Mouse (Mus musculus): ENCODE results near the gene Hist4h4.
A peak's percentile ranks its signal among the peaks of the same experiment; 100 is the strongest.

Hist4h4 gene

GRCm38 (mm10) chr6:136781377-136781986 is 22.7 kb downstream of the Hist4h4 start, which contains the start of gene Gucy2c:
Gene Gucy2c (minus strand): TSS chr6:136781765.
- no peak for DNase-seq

GRCm38 (mm10) chr6:136776392-136776791 is 27.8 kb downstream of the Hist4h4 start:
- no peak for DNase-seq

- no peak for DNase-seq
Measured at GRCm38 (mm10) chr6:136769859-136770258, 34.4 kb downstream of the Hist4h4 start.

- DNase-seq = no peak
Measured at GRCm38 (mm10) chr6:136769143-136769542, 35.1 kb downstream of the Hist4h4 start.

DNA sequence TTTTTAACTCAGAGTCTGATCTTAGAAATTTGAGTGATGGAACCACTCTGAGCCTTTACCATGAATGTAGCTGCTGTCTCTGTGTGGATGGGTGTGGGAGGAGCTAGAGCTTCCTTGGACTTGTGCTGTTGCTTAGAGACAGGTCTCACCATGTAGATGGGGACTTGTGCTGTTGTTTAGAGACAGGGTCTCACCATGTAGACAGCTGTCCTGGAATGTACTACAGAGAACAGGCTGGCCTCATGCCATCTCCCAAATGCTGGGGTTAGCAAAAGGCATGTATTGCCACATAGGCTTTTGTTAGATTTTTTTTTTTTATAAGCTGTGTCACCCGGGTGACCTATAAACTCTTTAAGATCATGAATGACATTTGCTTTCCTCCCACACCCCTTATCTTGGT is 40.3 kb downstream of the Hist4h4 start:
- DNase-seq = peak; percentile 35 to 66
